Mouse (Mus musculus): ENCODE measurements around the gene Rnasek. TPM values are rescaled to one million over a fixed set of nuclear protein-coding genes. Genes with fewer than 3 reads are reported as not detected.

Rnasek gene
- polyA plus RNA-seq, 1 experiment from 2014 or later = 145 TPM

GRCm38 (mm10) chr11:70227661-70228245, 11.9 kb downstream of the Rnasek start:
- no peak for DNase-seq (ENCODE audit: low read depth, low spot score)
- no peak for ATAC-seq

DNA sequence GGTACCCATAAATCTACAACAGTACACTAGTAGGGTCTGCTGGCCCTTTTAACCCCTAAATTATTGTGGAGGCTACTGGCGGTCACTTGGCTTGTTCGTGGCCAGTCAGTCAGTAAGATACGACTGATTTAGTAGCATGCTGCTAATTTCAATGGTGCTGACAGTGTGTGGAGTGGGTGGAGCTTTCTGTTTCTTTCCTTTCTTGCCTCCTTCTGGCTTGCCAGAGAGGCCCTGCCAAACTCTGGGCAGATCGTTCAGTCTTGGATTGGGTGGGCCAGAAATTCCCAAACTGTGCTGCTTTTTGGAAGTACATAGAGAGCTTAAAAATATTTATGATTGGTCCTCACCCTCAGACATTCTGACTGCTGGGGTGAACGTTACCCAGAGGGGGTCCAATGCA, 12.5 kb downstream of the Rnasek start:
- ATAC-seq (no peak), DNase-seq (ENCODE audit: low read depth, low spot score) (no peak)
- no peak for TF ChIP-seq CTCF (IDR thresholded peaks at IDR 0.05)
- in situ Hi-C loops (cut with MboI; ENCODE audit: low pct_unique_long_range_greater_than_20kb) = no loop called here
- POLR2A ChIA-PET = no interaction called here
- H3K27me3 ChIP-seq = peaks cover 29% of the 10 kb centered on the region
- CTCF ChIA-PET = no interaction called here

More at GRCm38 (mm10) chr11:70227661-70228245, 11.9 kb downstream of the Rnasek start:
- POLR2A ChIA-PET = no interaction called here
- in situ Hi-C loops (cut with MboI; ENCODE audit: low pct_unique_long_range_greater_than_20kb) = no loop called here
- H3K27me3 ChIP-seq = peaks cover 29% of the 10 kb centered on the region
- CTCF ChIA-PET = no interaction called here
- TF ChIP-seq CTCF (IDR thresholded peaks at IDR 0.05) = no peak

- POLR2A ChIA-PET = no interaction called here
- peaks cover 29% of the 10 kb centered on the region for H3K27me3 ChIP-seq
- no peak for DNase-seq (ENCODE audit: low read depth, low spot score)
- TF ChIP-seq CTCF (IDR thresholded peaks at IDR 0.05) = no peak
- no peak for ATAC-seq
- in situ Hi-C loops (cut with MboI; ENCODE audit: low pct_unique_long_range_greater_than_20kb) = no loop called here
- CTCF ChIA-PET = no interaction called here
Observed at GRCm38 (mm10) chr11:70226602-70226890, 13.1 kb downstream of the Rnasek start.

GRCm38 (mm10) chr11:70225798-70226601, 13.6 kb downstream of the Rnasek start:
- H3K27me3 ChIP-seq = peaks cover 29% of the 10 kb centered on the region
- DNase-seq (ENCODE audit: low read depth, low spot score) (no peak), ATAC-seq (no peak)
- CTCF ChIA-PET = interaction anchor here (1.4 kb wide), 1 partner anchor 17 kb away, joined by 3 read pairs; no protein-coding TSS in a partner anchor
- in situ Hi-C loops (cut with MboI; ENCODE audit: low pct_unique_long_range_greater_than_20kb) = no loop called here
- no peak for TF ChIP-seq CTCF (IDR thresholded peaks at IDR 0.05)
- POLR2A ChIA-PET = no interaction called here

GRCm38 (mm10) chr11:70223724-70224123, 15.9 kb downstream of the Rnasek start:
- in situ Hi-C loops (cut with MboI; ENCODE audit: low pct_unique_long_range_greater_than_20kb) = no loop called here
- ChIA-PET POLR2A (interaction anchor here (0.5 kb wide), 1 partner anchor 26 kb away, joined by 4 read pairs; no protein-coding TSS in a partner anchor), CTCF (interaction anchor here (0.6 kb wide), 1 partner anchor 15 kb away, joined by 3 read pairs; no protein-coding TSS in a partner anchor)
- H3K27me3 ChIP-seq = peaks cover 16% of the 10 kb centered on the region
- DNase-seq (ENCODE audit: low read depth, low spot score) (no peak), ATAC-seq (no peak)
- no peak for TF ChIP-seq CTCF (IDR thresholded peaks at IDR 0.05)

- H3K27me3 ChIP-seq = peaks cover 6% of the 10 kb centered on the region
- DNase-seq (ENCODE audit: low read depth, low spot score) = no peak
- no peak for TF ChIP-seq CTCF (IDR thresholded peaks at IDR 0.05)
- ChIA-PET POLR2A (interaction anchor here (1.4 to 2.5 kb wide), 2 partner anchors 9 to 18 kb away, joined by 5 to 7 read pairs; partner anchors contain the start of genes Gm21988 and Rnasek), CTCF (interaction anchor here (1.0 to 2.8 kb wide), 3 partner anchors 9 to 70 kb away, joined by 3 to 17 read pairs (median 4); partner anchors contain the start of gene Bcl6b)
- in situ Hi-C loops (cut with MboI; ENCODE audit: low pct_unique_long_range_greater_than_20kb) = no loop called here
- no peak for ATAC-seq
Observed at GRCm38 (mm10) chr11:70221603-70222500, 17.8 kb downstream of the Rnasek start.

GRCm38 (mm10) chr11:70220731-70221602, 18.7 kb downstream of the Rnasek start, which contains the start of gene Slc16a13:
Slc16a13 (minus strand) TSS chr11:70221064.
- no peak for DNase-seq (ENCODE audit: low read depth, low spot score)
- in situ Hi-C loops (cut with MboI; ENCODE audit: low pct_unique_long_range_greater_than_20kb) = no loop called here
- no peak for TF ChIP-seq CTCF (IDR thresholded peaks at IDR 0.05)
- ChIA-PET POLR2A (interaction anchor here (1.1 to 2.5 kb wide), 3 partner anchors 10 to 19 kb away, joined by 4 to 7 read pairs (median 5); partner anchors contain the start of genes Gm21988 and Rnasek), CTCF (interaction anchor here (1.0 to 2.8 kb wide), 3 partner anchors 10 to 69 kb away, joined by 3 to 17 read pairs (median 4); partner anchors contain the start of gene Bcl6b)
- peaks cover 3% of the 10 kb centered on the region for H3K27me3 ChIP-seq
- peak; percentile 61 for ATAC-seq

- TF ChIP-seq CTCF (IDR thresholded peaks at IDR 0.05) = no peak
Observed at GRCm38 (mm10) chr11:70220323-70220722, 19.3 kb downstream of the Rnasek start.

DNA sequence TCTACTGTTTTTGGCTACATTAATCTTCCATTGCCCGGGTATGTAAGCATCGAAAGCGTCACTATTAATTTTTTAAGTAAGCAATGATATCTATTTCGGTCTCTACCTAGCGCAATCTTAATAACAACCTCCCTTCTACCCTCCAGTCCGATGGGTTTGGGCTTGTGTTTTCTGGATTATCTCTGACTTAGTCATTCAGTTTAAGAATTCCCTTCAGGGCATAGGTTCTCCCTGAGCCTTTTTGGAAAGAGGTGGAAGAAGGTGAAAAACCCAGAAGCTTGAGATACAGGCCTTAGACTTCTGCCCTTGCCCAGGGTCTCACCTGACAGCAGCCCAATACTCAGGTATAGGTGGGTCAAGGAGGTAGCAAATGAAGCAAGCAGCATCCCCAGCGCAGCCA, 19.8 kb downstream of the Rnasek start:
- no peak for TF ChIP-seq CTCF (IDR thresholded peaks at IDR 0.05)
- no peaks in the 10 kb centered on the region for H3K27me3 ChIP-seq
- ChIA-PET POLR2A (interaction anchor here (1.1 kb wide), 1 partner anchor 20 kb away, joined by 4 read pairs; the partner anchor contains the start of genes Gm21988 and Rnasek), CTCF (interaction anchor here (2.8 kb wide), 1 partner anchor 11 kb away, joined by 17 read pairs; the partner anchor contains the start of gene Bcl6b)
- no peak for DNase-seq (ENCODE audit: low read depth, low spot score)
- no peak for ATAC-seq
- in situ Hi-C loops (cut with MboI; ENCODE audit: low pct_unique_long_range_greater_than_20kb) = loop anchor here (10.0 kb wide), 1 partner anchor 285 kb away; the partner anchor contains the start of gene Ybx2

More at GRCm38 (mm10) chr11:70220323-70220722, 19.3 kb downstream of the Rnasek start:
- CTCF ChIA-PET = interaction anchor here (2.8 kb wide), 1 partner anchor 10 kb away, joined by 17 read pairs; the partner anchor contains the start of gene Bcl6b
- in situ Hi-C loops (cut with MboI; ENCODE audit: low pct_unique_long_range_greater_than_20kb) = no loop called here
- no peaks in the 10 kb centered on the region for H3K27me3 ChIP-seq
- DNase-seq (ENCODE audit: low read depth, low spot score) = no peak
- no peak for ATAC-seq
- POLR2A ChIA-PET = interaction anchor here (1.1 to 2.5 kb wide), 2 partner anchors 10 to 19 kb away, joined by 4 to 7 read pairs; partner anchors contain the start of genes Gm21988 and Rnasek
